Mouse (Mus musculus) myocyte (in vitro differentiated cells): Measurements from ENCODE around the gene Qtrt1.

Experiments used
- E2F4 ChIP-seq: IDR thresholded peaks from one replicate; pipeline ENCODE4 v1.6.1; 2011; ENCODE audit warnings: mild to moderate bottlenecking, control low read depth, moderate library complexity; ENCODE audit not compliant: insufficient read depth
- MAX ChIP-seq: IDR thresholded peaks from one replicate; pipeline ENCODE4 v1.6.1; 2011; ENCODE audit warnings: low read depth, mild to moderate bottlenecking, control low read depth
- MYOD1 ChIP-seq, 3 experiments: IDR thresholded peaks; one replicate each; pipeline ENCODE4 v1.6.1; 2011; ENCODE audit warnings: control low read depth in 2 of 3, low read depth in 2 of 3, mild to moderate bottlenecking in 2 of 3, moderate library complexity in 1 of 3; ENCODE audit not compliant: insufficient read length in 2 of 3, control insufficient read depth in 1 of 3
- POLR2A ChIP-seq: IDR thresholded peaks from one replicate; pipeline ENCODE4 v1.6.1; 2011; ENCODE audit warnings: low read depth, mild to moderate bottlenecking, control low read depth, moderate library complexity; ENCODE audit not compliant: insufficient read length
- POLR2AphosphoS2 ChIP-seq: IDR thresholded peaks from one replicate; pipeline ENCODE4 v1.6.1; 2011; ENCODE audit warnings: low read depth, control low read depth; ENCODE audit not compliant: insufficient read length
- REST ChIP-seq: IDR thresholded peaks from one replicate; pipeline ENCODE4 v1.6.1; 2011; ENCODE audit warnings: mild to moderate bottlenecking, control low read depth, moderate library complexity; ENCODE audit not compliant: insufficient read depth, insufficient read length
- TCF3 ChIP-seq: IDR thresholded peaks from one replicate; pipeline ENCODE4 v1.6.1; 2011; ENCODE audit warnings: low read depth, control low read depth; ENCODE audit not compliant: insufficient read length

DNA sequence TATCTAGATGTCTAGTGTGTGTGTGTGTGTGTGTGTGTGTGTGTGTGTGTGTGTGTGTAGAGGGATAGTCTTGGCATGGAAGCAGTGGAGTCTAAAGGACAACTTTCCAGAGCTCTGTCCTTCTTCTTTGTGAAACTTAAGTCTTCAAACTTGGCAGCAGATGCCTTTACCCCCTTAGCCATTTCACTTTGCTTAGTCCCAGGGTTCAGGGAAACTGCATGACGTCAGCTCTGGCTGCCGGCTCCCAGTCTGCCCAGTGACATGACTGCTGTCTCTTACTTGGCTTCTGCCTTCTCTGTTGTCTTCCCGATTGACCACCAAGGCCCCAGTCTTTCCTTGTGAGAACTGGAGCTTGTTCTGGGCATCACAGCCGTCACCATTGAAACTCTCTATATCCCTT is 42.9 kb downstream of the Qtrt1 start:
- TF ChIP-seq POLR2A (no peak), POLR2AphosphoS2 (no peak), E2F4 (no peak), MYOD1 (IDR thresholded peaks at IDR 0.05; ENCODE audit: control insufficient read depth in 1 of 3, insufficient read length in 2 of 3, low read depth in 2 of 3) (no peak), TCF3 (no peak), MAX (no peak), REST (no peak)
